Mouse (Mus musculus) ES-CJ7 (cell line): ENCODE results near the gene Ankrd10.
"Not testable (repeated sequence)": the region's sequence is repeated elsewhere in the genome, so short reads cannot be mapped to it uniquely, and the experiment has no call there.

Experiments
- DNase-seq: peaks from one replicate; pipeline ENCODE4 v3.0.0; 2011; ENCODE audit warnings: low read depth, low spot score

The Ankrd10 gene

DNA sequence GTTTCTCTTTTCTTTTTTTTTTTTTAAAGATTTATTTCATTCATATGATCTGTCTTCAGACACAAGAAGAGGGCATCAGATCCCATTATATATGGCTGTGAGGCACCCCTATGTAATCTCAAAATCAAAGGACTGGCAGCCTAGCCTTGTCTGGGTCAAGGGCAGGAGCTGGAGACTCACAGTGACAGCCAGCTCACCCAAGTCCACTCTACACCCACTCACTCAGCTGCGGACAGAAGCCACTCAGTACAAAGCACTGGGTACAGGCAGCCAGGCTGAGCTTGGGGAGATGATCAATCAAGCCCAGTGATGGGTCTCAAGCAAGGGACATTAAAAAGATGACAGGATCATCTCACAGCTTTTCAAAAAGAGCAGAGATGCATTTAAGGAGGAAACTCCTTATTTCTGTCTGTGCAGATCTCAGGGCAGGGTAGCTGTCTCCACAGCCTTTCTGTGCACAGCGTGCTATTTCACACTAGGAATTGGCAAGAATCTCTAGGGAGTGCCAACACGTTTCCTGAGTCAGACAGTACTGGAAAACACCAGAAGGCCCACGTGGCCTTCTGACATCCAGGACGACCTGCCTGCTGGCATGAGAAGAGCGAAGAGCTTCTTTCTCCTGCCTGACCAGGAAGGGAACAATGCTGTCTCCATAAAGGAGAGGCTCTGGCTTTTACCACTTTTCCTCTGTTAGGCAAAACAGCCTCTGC is 21.3 kb downstream of the Ankrd10 start:
- no peak for DNase-seq

DNA sequence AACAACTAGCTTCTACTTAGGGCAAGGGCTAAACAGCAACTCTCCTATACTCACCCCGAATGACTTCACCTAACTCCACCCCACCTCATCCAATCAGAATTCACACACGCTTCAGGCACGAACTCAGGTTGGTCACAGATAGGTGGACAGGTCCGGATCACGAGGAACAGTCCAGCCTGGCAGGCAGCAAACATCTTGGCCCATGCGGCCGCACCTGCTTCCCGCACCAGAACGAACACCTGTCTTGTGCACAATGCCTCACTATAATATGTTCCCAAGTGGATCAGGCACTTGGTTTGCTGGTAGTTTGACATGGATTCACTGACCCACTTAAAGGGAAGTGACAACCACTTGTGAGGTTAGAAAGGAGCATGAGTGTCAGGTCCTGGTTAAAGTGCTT is 26.7 kb downstream of the Ankrd10 start:
- peak; percentile 45 for DNase-seq

DNA sequence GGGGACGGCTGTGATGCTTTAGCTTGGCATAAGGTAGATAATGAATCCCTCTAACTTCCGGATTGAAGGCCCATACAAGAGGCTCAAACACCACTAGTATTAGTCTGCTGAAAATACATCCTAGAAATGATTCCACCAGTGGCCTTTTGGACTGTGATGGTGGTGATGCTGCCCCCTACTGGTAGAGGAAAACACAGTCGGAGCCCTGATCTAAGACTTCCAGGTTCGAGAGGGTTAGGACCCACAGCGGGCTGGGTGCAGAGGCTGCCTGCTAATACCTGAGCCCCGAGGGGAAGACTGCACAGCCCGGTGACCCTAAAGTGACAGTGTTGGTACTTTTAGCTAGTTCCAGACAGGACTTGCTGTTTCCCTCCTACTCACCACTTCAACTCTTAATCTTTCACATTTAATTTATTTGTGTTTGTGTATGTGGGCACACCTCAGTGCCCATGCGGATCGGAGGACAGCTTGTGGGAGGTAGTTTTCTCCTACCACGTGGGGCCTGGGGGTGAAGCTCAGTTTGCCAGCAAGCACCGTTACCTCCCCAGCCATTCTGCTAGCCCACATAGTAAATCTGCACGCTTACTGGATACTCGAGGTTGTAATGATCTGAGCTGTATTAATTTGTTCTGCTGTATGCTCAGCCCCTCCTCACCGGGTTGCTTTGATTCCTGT is 33.4 kb downstream of the Ankrd10 start:
- peak; percentile 83 for DNase-seq

DNA sequence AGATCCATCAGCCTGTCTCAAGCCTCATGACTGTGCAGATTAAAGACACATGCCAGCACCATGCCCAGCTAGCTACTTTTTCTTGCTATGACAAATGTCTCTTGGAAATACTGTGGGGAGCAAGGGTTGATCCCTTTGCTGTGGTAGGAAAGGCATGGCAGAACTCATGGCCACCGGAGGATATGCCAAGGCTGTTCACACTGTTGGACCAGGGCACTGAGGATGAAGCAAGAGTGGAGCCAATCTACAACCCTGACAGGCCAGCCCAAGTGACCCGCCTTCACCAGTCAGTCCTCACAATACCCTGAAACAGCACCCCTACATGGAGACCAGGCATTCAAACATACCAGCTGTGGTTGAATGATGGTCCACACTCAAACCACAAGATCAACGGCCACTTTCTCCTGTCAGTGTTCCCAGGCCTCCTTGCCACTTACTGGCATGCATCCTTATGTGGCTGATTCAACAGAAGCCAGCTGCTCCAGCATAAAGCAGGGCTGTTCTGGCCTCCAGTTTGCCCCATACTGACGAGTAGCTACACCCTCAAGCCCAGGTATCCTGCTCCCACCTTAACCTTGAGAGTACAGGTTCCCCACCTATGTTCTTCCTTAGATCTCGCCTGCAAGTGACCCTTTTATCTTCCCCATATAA is 35.1 kb downstream of the Ankrd10 start:
- DNase-seq = no peak

DNA sequence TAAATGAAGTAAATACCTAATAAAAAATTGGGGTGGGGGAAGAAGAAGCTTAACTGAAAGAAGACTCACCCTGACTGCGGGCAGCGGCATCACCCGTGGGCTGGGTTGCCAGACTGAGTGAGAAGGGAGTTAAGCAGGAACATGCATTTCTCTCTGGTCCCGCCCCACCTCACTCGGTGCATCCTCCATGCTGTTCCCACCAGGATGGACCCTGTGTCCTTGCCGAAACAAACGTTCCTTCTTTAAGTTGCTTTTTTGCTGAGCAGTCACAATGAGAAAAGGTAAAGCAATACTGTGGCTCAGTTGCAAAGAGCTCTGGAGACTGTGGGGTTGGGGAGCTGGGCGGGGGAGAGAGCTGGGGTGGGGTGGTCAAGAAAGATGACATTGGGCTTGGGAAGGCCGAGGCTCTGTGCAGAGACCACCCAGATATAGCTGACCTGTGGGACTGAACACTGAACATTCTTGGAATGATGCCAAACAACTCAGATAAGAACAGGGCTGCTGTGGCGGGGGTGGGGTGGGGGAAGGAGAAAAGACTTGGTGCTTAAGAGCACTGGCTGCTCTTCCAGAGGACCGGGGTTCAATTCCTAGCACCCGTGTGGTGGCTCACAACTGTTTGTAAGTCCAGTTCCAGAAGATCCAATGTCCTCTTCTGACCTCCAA is 42.2 kb downstream of the Ankrd10 start:
- DNase-seq = peak; percentile 57

DNA sequence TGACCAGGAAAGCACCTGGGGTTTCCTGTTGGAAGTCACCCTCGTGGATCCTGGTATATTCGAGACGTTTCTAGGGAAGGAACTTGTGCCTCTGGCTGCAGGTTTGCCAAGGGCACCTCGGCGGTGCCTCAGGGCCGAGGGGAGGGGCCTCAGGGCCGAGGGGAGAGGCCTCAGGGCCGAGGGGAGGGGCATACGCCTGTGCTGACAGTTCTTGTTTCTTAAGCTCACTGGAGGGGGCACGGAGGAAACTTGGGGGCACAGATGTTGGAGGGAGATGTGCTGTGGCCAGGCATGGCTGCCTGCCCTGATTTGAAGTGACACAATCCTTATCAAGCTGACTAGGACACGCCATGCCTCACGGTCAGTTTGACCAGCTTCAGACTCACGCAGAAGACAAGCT is 43.3 kb downstream of the Ankrd10 start:
- peak; percentile 52 for DNase-seq

DNA sequence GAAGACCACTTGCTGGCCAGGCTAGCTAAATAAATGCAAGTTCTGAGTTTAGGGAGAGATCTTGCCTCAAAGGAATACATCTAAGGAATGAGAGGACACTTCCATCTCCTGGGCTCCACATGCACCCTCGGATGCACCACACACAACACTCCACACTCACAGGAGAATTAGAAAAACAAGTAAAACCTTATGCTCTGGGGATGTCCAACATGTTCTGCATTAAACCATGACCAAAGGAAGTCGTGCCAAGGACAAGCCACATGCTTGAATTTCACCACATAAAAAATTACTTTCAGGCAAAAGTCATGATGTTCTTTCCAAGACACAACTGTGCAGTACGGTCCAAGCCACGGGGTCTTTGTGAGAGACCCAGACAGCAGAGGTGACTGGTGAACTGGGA is 43.7 kb downstream of the Ankrd10 start:
- DNase-seq = no peak

DNA sequence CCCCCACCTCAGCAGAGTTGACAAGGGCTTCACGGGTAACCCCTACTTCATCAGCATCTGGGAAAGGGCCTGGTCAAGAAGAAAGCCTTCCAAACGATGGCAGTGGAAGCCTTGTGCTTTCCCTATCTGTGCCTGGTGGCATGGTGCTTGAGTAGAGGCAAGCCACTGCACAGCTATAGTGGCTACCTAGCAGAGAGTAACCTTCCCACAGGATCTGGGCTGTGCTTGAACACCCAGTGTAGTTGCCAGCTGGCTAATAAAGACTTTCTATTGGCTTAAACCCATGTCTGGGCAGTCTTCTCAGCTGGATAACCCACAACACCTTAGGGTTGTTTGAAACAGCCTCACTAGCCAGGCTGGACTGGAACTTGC is 49.2 kb downstream of the Ankrd10 start:
- no peak for DNase-seq

DNA sequence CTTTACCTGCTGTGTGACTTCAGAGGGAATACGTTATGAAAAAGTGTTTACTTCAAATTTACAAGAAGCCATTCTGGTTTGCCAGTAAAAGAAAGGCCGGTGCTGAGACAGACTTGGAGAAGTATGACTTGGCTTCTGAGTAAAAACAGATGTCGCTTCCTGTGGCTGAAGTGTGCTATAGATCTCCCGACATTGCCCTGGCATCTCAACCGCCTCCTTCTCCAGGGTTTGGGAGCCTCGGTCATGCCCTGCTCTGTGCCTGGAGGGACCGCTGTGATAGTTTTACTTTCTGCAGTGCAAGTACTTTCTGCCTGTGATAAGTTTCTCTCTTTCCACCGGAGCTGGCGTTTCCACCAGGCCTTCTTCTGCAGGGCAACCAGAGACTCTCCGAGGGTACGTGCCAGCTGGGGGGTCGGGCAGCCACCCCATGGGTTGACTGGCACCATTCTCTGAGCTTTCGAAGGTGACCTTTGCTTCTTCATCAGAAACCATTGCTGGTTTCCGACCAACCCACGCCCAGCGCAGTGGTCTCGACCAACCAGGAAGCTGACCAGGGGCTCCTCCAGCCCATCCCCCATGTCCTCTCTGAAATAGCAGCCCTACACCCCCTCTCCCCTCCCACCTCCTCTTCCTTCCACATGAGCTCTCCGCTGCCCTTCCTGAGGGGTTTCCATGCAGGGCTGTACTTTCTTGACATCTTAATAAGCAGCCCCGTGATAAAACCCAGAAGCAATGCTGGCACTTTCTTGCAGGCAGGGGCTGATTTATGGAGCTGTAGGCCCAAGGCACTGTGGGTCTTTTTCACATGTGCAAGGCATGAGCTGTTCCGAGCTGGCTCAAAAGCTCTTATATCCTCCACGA is 49.8 kb downstream of the Ankrd10 start:
- DNase-seq = no peak

DNA sequence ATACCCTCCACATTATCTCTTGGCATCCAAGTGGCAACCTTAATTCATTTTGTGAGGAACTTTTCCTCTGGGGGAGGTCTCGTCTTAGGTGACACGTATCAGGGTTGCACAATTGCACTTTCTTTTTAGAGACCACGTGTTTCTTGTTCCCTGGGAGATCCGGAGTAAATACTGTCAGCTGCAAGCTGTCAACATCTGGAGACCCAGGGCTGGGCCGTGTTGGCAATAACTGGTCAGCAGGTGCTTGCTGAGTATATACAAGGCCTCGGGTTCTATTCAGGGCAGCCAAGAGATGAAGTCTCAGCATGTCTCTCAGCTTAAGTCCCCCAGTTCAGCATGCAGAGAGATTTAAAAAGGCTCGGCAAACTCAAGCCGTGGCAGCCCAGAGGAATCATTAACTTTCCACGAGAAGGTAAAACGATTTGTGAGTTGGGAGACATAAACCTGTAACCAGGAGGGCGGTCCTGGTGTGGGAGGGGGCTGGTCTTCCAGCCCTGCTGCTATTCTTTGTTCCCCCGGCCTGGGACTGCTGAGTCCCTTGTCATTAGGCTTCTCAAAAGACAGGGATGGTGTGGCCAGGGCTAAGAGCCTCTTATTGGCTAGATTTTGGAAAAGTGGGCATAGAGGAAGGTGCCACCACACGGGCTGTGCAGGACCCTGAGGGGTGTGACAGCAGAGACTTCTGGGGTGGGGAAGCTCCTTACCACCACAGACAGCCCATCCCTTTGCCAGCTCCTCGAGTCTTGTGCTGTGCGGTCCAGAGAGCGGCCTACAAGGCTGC is 59.8 kb downstream of the Ankrd10 start:
- DNase-seq = no peak

DNA sequence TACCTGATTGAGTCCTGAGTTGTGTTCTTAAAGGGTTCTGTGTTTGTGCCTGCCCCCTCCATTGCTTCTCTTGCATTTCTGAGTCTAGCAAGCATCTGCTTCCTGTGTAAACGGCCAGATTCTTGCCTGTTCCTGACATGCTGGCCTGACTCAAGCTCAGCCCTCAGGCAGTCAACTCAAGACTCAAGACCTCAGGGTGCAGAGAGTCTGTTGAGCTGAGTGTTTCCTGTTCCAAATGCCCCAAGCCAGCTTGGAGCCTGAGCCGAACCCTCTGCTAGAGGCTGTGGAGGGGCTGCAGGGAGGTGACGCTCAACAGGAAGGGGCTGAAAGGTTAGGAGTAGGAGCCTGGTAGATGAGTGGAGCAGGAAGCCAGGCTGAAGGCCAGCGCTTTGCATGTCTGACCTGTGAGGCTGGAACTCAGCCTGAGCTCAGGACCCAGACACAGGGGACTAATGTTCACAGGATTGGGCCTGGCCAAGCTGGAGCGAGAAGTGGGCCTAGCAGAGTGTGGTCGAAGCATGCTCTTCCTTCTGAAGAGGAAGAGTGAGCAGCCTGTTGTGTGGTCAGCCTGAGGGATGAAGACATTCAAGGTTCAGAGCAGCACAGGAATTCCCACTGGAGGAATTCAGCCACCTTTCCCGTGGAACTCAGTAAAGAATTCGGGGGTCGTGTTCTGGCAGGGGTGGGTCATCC is 60.5 kb downstream of the Ankrd10 start:
- no peak for DNase-seq

DNA sequence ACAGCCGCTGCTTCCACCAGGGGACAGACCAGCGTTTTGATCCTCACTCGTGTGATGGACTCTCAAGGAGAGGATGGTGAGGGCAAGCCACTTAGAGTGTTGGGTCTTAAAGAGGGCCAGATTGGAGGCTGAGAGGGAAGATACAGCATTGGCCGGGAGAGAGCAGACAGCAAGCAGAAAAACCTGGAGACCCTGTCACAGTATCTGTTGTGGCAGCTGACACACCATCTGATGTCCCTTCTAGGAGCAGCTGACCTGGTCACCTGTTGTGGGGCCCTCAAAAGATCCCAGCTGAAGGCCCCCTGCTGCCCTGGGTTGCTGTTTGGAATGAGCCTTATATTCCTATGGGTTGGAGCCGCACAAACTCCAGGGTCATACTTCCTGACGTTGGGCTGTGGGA is 63.1 kb downstream of the Ankrd10 start:
- no peak for DNase-seq

DNA sequence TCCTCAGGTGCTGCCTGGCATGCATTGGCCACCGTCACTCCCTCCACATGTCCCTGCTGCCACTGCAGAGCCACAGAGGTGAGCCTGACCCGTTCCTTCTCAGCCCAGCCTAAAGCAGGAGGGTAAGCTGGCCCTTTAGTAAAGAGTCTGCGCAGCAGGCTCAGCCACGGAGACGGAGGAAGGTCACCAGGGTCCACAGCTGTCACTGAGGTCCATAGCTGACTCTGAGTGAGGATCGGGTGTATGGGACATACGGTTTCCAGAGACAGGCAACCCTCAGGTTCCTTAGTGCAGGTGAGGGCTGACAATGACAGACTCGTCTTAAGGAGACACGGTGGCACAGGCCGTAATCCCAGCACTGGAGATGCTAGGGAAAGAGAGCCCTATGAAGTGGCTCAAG is 63.6 kb downstream of the Ankrd10 start:
- no peak for DNase-seq

DNA sequence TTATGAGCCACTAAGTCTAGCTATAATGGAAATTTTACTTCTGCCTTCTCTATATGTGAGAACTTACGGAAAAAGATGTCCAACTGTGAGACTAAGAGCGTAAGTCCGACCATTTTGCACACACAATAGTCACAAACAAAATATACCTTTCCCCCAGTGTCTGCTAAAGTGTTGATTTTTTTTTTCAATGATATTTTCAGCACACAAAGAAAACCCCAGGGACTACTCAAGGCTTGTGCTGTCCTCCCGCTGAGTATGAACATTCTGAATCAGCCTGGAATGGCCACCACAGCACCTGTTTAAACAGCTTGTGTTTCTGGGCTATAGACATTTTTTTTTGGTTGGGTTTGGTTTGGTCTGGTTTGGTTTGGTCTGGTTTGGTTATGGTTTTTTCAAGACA is 64.8 kb downstream of the Ankrd10 start:
- DNase-seq = no peak

DNA sequence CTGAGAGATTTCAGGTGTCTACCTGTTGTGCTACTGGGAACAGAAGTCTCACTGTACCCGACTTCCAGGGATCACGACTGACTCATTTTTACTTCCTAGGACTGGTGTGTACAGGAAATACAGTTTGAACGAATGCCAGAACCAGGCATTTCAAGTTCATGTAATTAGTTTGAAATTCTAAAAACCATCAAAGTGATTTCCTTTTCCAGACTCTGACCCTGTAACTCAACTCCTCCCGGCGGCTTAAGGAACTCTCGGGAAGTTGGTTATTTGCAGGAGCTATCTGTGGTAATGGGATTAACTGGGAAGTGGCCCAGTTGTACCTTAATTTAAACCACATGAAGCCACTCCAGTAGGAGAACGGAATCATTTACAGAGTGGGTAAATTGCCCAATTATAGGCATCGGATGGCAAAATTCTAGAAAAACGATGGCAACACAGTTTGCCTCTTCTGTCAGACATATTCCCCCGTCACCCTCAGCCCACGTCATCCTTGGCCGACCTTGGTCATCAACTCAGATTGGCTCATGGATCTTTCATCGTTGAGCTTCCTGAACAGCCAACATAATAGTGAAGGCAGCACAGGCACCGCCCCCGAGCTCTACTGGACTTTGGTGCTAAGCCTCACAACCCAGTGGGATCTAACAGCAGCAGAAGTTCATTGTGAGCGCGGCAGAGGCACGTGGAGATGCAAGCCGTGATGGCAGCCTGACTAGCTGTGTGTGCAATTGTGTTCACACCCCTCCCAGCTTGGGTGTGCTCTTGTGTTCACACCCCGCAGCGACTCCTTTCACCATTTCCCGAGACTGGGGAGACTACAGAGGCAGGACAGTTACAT is 66.1 kb downstream of the Ankrd10 start:
- no peak for DNase-seq

DNA sequence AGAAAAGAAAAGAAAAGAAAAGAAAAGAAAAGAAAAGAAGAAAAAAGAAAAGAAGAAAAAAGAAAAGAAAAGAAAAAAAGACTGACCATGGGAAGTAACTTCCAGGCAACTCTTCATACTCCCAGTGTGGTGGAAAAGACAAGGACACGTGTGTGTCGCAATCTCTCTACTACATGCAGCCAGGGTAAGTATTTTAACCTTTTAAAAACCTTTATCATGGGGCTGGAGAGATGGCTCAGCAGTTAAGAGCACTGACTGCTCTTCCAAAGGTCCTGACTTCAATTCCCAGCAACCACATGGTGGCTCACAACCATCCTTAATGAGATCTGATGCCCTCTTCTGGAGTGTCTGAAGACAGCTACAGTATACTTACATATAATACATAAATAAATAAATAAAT is 67.4 kb downstream of the Ankrd10 start:
- DNase-seq = not testable (repeated sequence)

DNA sequence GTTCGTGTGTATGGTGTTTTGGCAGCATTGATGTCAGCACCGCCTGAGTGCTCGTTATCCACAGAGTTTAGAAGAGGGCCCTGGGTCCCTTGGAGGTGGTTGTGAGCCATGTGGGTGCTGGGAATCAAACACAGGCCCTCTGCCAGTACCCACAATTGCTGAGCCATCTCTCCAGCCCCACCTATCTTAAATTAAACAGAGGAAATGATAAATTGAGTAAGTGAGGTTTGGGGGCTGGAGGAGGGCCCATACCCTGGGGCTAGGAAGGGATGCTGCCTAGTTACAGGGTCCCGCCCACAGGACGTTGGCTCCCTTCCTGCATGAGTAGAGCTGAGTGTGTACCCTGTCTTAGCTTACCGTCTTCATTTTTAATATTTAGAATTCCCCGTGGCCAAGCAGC is 70.8 kb downstream of the Ankrd10 start:
- no peak for DNase-seq

DNA sequence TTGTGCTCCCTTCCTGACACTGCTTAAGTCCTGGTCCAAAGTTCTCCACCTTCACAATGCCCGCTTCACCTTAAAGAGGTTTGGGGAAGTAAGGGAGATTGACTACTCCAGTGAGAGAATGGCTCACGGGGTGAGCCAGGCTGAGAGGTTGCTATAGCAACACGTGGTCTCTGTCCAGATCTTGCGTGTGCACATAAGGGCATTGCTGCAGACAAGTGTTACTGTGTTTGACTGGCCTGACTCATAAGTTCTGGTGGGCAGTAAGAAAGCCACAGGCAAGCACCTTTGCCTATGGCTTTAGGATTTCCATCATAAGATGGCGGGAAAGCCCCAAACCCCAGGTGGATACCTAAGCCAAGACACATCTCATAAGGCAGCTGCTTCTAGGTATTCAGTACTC is 71.3 kb downstream of the Ankrd10 start:
- no peak for DNase-seq
